Mouse (Mus musculus): ENCODE results near the gene Pcsk2. TPM values are rescaled to one million over a fixed set of nuclear protein-coding genes. Genes with fewer than 3 reads are reported as not detected.

The Pcsk2 gene
- polyA plus RNA-seq, 1 experiment = 130 TPM

GRCm38 (mm10) chr2:143831645-143832044 lies 285.7 kb downstream of the Pcsk2 start:
- DNase-seq (ENCODE audit: extremely low spot score in 1 of 2, low spot score in 1 of 2) = no peak

- no peak for DNase-seq (ENCODE audit: extremely low spot score in 1 of 2, low spot score in 1 of 2)
These were observed 286.8 kb downstream of the Pcsk2 start for GRCm38 (mm10) chr2:143832721-143833120.

- no peak for DNase-seq (ENCODE audit: extremely low spot score in 1 of 2, low spot score in 1 of 2)
These were observed 288.1 kb downstream of the Pcsk2 start for GRCm38 (mm10) chr2:143834082-143834481.

GRCm38 (mm10) chr2:143835820-143836219 lies 289.9 kb downstream of the Pcsk2 start:
- DNase-seq (ENCODE audit: extremely low spot score in 1 of 2, low spot score in 1 of 2) = no peak

GRCm38 (mm10) chr2:143837291-143837701 lies 291.3 kb downstream of the Pcsk2 start:
- DNase-seq (ENCODE audit: extremely low spot score in 1 of 2, low spot score in 1 of 2) = peak; percentile 33 to 90

GRCm38 (mm10) chr2:143838698-143839097 lies 292.7 kb downstream of the Pcsk2 start:
- DNase-seq (ENCODE audit: extremely low spot score in 1 of 2, low spot score in 1 of 2) = no peak

- no peak for DNase-seq (ENCODE audit: extremely low spot score in 1 of 2, low spot score in 1 of 2)
These were observed 293.5 kb downstream of the Pcsk2 start for GRCm38 (mm10) chr2:143839458-143839857.

- DNase-seq (ENCODE audit: extremely low spot score in 1 of 2, low spot score in 1 of 2) = no peak
These were observed 294.9 kb downstream of the Pcsk2 start for GRCm38 (mm10) chr2:143840895-143841294.

GRCm38 (mm10) chr2:143841536-143841935 lies 295.6 kb downstream of the Pcsk2 start:
- DNase-seq (ENCODE audit: extremely low spot score in 1 of 2, low spot score in 1 of 2) = no peak

- DNase-seq (ENCODE audit: extremely low spot score in 1 of 2, low spot score in 1 of 2) = no peak
These were observed 298.8 kb downstream of the Pcsk2 start for GRCm38 (mm10) chr2:143844779-143845178.

GRCm38 (mm10) chr2:143846799-143847198 lies 300.8 kb downstream of the Pcsk2 start:
- DNase-seq (ENCODE audit: extremely low spot score in 1 of 2, low spot score in 1 of 2) = peak in 1 of 2 experiments; percentile 26

GRCm38 (mm10) chr2:143847291-143847690 lies 301.3 kb downstream of the Pcsk2 start:
- no peak for DNase-seq (ENCODE audit: extremely low spot score in 1 of 2, low spot score in 1 of 2)

GRCm38 (mm10) chr2:143851354-143852221 lies 305.6 kb downstream of the Pcsk2 start:
- peak in 1 of 2 experiments; percentile 22 for DNase-seq (ENCODE audit: extremely low spot score in 1 of 2, low spot score in 1 of 2)

GRCm38 (mm10) chr2:143852295-143853275 lies 306.6 kb downstream of the Pcsk2 start:
- no peak for DNase-seq (ENCODE audit: extremely low spot score in 1 of 2, low spot score in 1 of 2)

- no peak for DNase-seq (ENCODE audit: extremely low spot score in 1 of 2, low spot score in 1 of 2)
These were observed 307.5 kb downstream of the Pcsk2 start for GRCm38 (mm10) chr2:143853447-143853846.

- DNase-seq (ENCODE audit: extremely low spot score in 1 of 2, low spot score in 1 of 2) = no peak
These were observed 313.2 kb downstream of the Pcsk2 start for GRCm38 (mm10) chr2:143859166-143859565.

GRCm38 (mm10) chr2:143862484-143863231 lies 316.7 kb downstream of the Pcsk2 start, which contains the start of gene Bfsp1:
Gene Bfsp1, minus strand, starts transcription at chr2:143863173.
- no peak for DNase-seq (ENCODE audit: extremely low spot score in 1 of 2, low spot score in 1 of 2)

GRCm38 (mm10) chr2:143864600-143864999 lies 318.6 kb downstream of the Pcsk2 start:
- no peak for DNase-seq (ENCODE audit: extremely low spot score in 1 of 2, low spot score in 1 of 2)
